Mouse (Mus musculus) MEL (cell line): ENCODE measurements around the gene Acsl4.

Experiments used
- BHLHE40 ChIP-seq: IDR thresholded peaks from 2 replicates; pipeline ENCODE4 v1.6.1; 2012; ENCODE audit warnings: low read depth, mild to moderate bottlenecking, inconsistent platforms, low read length, improper control_type of control experiment, borderline replicate concordance
- CTCF ChIP-seq, 3 experiments: IDR thresholded peaks in 2 of 3; conservative IDR thresholded peaks in 1 of 3; 2 replicates each; pipeline ENCODE4 v1.5.1; 2011 to 2012; ENCODE audit warnings: low read length in 3 of 3, low read depth in 2 of 3, mild to moderate bottlenecking in 2 of 3, improper control_type of control experiment in 1 of 3, inconsistent platforms in 1 of 3, mixed read lengths in 1 of 3, moderate library complexity in 1 of 3; ENCODE audit not compliant: control insufficient read depth in 1 of 3, insufficient read depth in 1 of 3, poor library complexity in 1 of 3, severe bottlenecking in 1 of 3
- EP300 ChIP-seq, 2 experiments: IDR thresholded peaks; 2 replicates each; pipeline ENCODE4 v1.6.1; 2011; ENCODE audit warnings: improper control_type of control experiment in 2 of 2, low read length in 2 of 2, low read depth in 1 of 2, mild to moderate bottlenecking in 1 of 2
- MAX ChIP-seq: IDR thresholded peaks from 2 replicates; pipeline ENCODE4 v1.6.1; 2011; ENCODE audit warnings: low read length, improper control_type of control experiment
- MAZ ChIP-seq: IDR thresholded peaks from 2 replicates; pipeline ENCODE4 v1.6.1; 2012; ENCODE audit warnings: low read depth, mild to moderate bottlenecking, inconsistent platforms, low read length, improper control_type of control experiment
- MYB ChIP-seq: IDR thresholded peaks from 2 replicates; pipeline ENCODE4 v1.6.1; 2011; ENCODE audit warnings: mild to moderate bottlenecking, low read depth, low read length, improper control_type of control experiment
- SIN3A ChIP-seq: IDR thresholded peaks from 2 replicates; pipeline ENCODE4 v1.6.1; 2012; ENCODE audit warnings: low read length, improper control_type of control experiment, inconsistent platforms
- TBP ChIP-seq: IDR thresholded peaks from 2 replicates; pipeline ENCODE4 v1.8.0; 2011; ENCODE audit warnings: low read depth, low read length, improper control_type of control experiment
- ZC3H11A ChIP-seq: IDR thresholded peaks from 2 replicates; pipeline ENCODE4 v1.6.1; 2012; ENCODE audit warnings: low read depth, mild to moderate bottlenecking, inconsistent platforms, low read length, improper control_type of control experiment
- ZNF384 ChIP-seq: IDR thresholded peaks from 2 replicates; pipeline ENCODE4 v1.6.1; 2012; ENCODE audit warnings: low read depth, mild to moderate bottlenecking, inconsistent platforms, low read length, improper control_type of control experiment

DNA sequence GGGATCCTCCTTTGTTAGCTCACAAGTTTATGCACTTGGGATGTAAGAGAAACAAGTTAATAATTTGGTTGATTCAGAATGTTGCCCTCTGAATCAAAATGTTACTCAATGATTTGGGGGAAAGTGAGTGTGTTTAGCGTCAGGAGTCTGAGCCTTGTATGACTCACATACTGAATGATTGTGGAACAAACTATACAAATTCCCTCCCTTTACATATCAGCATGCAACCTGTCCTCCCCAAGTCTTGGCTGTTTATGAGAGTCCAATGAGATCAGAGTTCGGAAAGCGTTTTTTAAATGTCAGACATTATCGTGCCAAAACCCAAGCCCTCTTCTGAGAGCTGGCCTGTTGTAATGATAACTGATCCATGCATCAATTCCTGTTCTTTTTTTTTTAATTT is 36.3 kb upstream of the Acsl4 start:
- TF ChIP-seq CTCF (IDR thresholded peaks at IDR 0.05 in 2 of 3, conservative IDR thresholded peaks at IDR 0.05 in 1 of 3; ENCODE audit: control insufficient read depth in 1 of 3, insufficient read depth in 1 of 3, low read depth in 2 of 3, low read length in 3 of 3, poor library complexity in 1 of 3, severe bottlenecking in 1 of 3) (no peak), ZNF384 (no peak), MAZ (no peak), SIN3A (no peak), ZC3H11A (no peak), TBP (no peak), BHLHE40 (no peak), MYB (no peak), MAX (no peak), EP300 (IDR thresholded peaks at IDR 0.05; ENCODE audit: low read depth in 1 of 2, low read length in 2 of 2) (no peak)
